Mouse (Mus musculus) bone marrow macrophage, adult 2 months (primary cell): Measurements from ENCODE around the gene 1700030J22Rik. TPM values are rescaled to one million over a fixed set of nuclear protein-coding genes. Genes with fewer than 3 reads are reported as not detected.

Experiments used
- H3K27ac ChIP-seq: 2 replicates; pipeline ENCODE4 v1.5.1; 2012; ENCODE audit warnings: low read depth, low read length; ENCODE audit not compliant: insufficient read depth
- H3K4me1 ChIP-seq: 2 replicates; pipeline ENCODE4 v1.6.1; 2012; ENCODE audit warnings: low read length; ENCODE audit not compliant: control insufficient read depth, insufficient read depth
- H3K4me3 ChIP-seq: 2 replicates; pipeline ENCODE4 v1.5.1; 2012; ENCODE audit warnings: mild to moderate bottlenecking, low read length, moderate library complexity; ENCODE audit not compliant: insufficient read depth
- CTCF ChIP-seq: IDR thresholded peaks from 2 replicates; pipeline ENCODE4 v1.5.1; 2012; ENCODE audit warnings: low read depth, mild to moderate bottlenecking, low read length, moderate library complexity
- POLR2A ChIP-seq: IDR thresholded peaks from 2 replicates; pipeline ENCODE4 v1.6.1; 2012; ENCODE audit warnings: mild to moderate bottlenecking, low read depth, low read length, borderline replicate concordance
- polyA plus RNA-seq: library from polyadenylated mRNA; stranded (reverse); fragments of >200 nt; gene quantifications from 2 replicates; pipeline ENCODE4 v1.2.4, GENCODE M21; 2012; ENCODE audit not compliant: missing spikeins, insufficient read depth, insufficient read length

The 1700030J22Rik gene
- polyA plus RNA-seq, 1 experiment: 1.1 TPM

- Histone ChIP-seq H3K4me1 (no peaks in the 10 kb centered on the region), H3K27ac (no peak overlapping the region), H3K4me3 (no peak overlapping the region)
- TF ChIP-seq CTCF (no peak), POLR2A (no peak)
Measured at GRCm38 (mm10) chr8:116935506-116935905, 43.3 kb downstream of the 1700030J22Rik start.

GRCm38 (mm10) chr8:116934976-116935375 is 43.8 kb downstream of the 1700030J22Rik start:
- Histone ChIP-seq H3K4me1 (no peaks in the 10 kb centered on the region), H3K27ac (no peak overlapping the region), H3K4me3 (no peak overlapping the region)
- TF ChIP-seq CTCF (no peak), POLR2A (no peak)

GRCm38 (mm10) chr8:116928588-116928987 is 50.2 kb downstream of the 1700030J22Rik start:
- H3K4me3 ChIP-seq: no peak overlapping the region
- H3K4me1 ChIP-seq: peaks cover 5% of the 10 kb centered on the region
- TF ChIP-seq POLR2A (no peak), CTCF (no peak)
- no peak overlapping the region for H3K27ac ChIP-seq

GRCm38 (mm10) chr8:116927880-116928279 is 50.9 kb downstream of the 1700030J22Rik start:
- TF ChIP-seq POLR2A (no peak), CTCF (peak; percentile 36; the same call in 1 of the 2 replicates)

GRCm38 (mm10) chr8:116923526-116923925 is 55.2 kb downstream of the 1700030J22Rik start:
- TF ChIP-seq POLR2A: no peak
- no peak for TF ChIP-seq CTCF
- Histone ChIP-seq H3K4me1 (peaks cover 13% of the 10 kb centered on the region), H3K4me3 (no peak overlapping the region), H3K27ac (no peak overlapping the region)

More at GRCm38 (mm10) chr8:116927880-116928279, 50.9 kb downstream of the 1700030J22Rik start:
- H3K4me3 ChIP-seq: no peak overlapping the region
- H3K4me1 ChIP-seq: peaks cover 8% of the 10 kb centered on the region
- no peak overlapping the region for H3K27ac ChIP-seq

- Histone ChIP-seq H3K4me3 (peak overlapping the region; percentile 65), H3K4me1 (peaks cover 13% of the 10 kb centered on the region), H3K27ac (no peak overlapping the region)
- TF ChIP-seq POLR2A (no peak), CTCF (no peak)
Measured at GRCm38 (mm10) chr8:116922060-116922757, 56.5 kb downstream of the 1700030J22Rik start.

GRCm38 (mm10) chr8:116921337-116922059 is 57.3 kb downstream of the 1700030J22Rik start, which contains the start of the genes Cmc2 and Cenpn:
Gene Cmc2, minus strand, starts transcription at chr8:116921455.
Gene Cenpn, plus strand, starts transcription at chr8:116921730.
- peak within 1 kb of the TSS; percentile 41 for H3K27ac ChIP-seq
- H3K4me3 ChIP-seq: peak within 1 kb of the TSS; percentile 65
- H3K4me1 ChIP-seq: peaks cover 13% of the 10 kb centered on the region
- no peak for TF ChIP-seq CTCF
- peak; percentile 55; the same call in 1 of the 2 replicates for TF ChIP-seq POLR2A

GRCm38 (mm10) chr8:116921005-116921336 is 57.8 kb downstream of the 1700030J22Rik start:
- TF ChIP-seq POLR2A (no peak), CTCF (no peak)

More at GRCm38 (mm10) chr8:116921005-116921336, 57.8 kb downstream of the 1700030J22Rik start:
- Histone ChIP-seq H3K4me1 (peaks cover 13% of the 10 kb centered on the region), H3K27ac (peak overlapping the region; percentile 41), H3K4me3 (peak overlapping the region; percentile 65)

Other genes with a start within 250 kb of the 1700030J22Rik start
- 2.1 and 4.0 TPM in 2 replicates for gene Cdyl2, start 246.0 kb downstream of the 1700030J22Rik start, polyA plus RNA-seq
- 35.8 and 43.9 TPM in 2 replicates for gene Cmc2, start 57.5 kb downstream of the 1700030J22Rik start, polyA plus RNA-seq
- 14.0 and 16.1 TPM in 2 replicates for gene Cenpn, start 57.2 kb downstream of the 1700030J22Rik start, polyA plus RNA-seq
- 15.9 and 18.9 TPM in 2 replicates for gene Atmin, start 35.6 kb downstream of the 1700030J22Rik start, polyA plus RNA-seq
- 21.5 and 22.6 TPM in 2 replicates for gene Gcsh, start 14.6 kb upstream of the 1700030J22Rik start, polyA plus RNA-seq
- 0.87 and 1.2 TPM in 2 replicates for gene Pkd1l2, start 103.5 kb upstream of the 1700030J22Rik start, polyA plus RNA-seq
- not detected in 2 replicates for gene Bco1, start 116.9 kb upstream of the 1700030J22Rik start, polyA plus RNA-seq
- gene Gan, start 179.2 kb upstream of the 1700030J22Rik start, polyA plus RNA-seq: 7.0 and 7.5 TPM in 2 replicates